Mouse (Mus musculus): ENCODE results near the gene Ephb2. TPM values are rescaled to one million over a fixed set of nuclear protein-coding genes. Genes with fewer than 3 reads are reported as not detected.

Ephb2 gene
- polyA plus RNA-seq, 1 experiment from 2014 or later: 9.5 TPM

DNA sequence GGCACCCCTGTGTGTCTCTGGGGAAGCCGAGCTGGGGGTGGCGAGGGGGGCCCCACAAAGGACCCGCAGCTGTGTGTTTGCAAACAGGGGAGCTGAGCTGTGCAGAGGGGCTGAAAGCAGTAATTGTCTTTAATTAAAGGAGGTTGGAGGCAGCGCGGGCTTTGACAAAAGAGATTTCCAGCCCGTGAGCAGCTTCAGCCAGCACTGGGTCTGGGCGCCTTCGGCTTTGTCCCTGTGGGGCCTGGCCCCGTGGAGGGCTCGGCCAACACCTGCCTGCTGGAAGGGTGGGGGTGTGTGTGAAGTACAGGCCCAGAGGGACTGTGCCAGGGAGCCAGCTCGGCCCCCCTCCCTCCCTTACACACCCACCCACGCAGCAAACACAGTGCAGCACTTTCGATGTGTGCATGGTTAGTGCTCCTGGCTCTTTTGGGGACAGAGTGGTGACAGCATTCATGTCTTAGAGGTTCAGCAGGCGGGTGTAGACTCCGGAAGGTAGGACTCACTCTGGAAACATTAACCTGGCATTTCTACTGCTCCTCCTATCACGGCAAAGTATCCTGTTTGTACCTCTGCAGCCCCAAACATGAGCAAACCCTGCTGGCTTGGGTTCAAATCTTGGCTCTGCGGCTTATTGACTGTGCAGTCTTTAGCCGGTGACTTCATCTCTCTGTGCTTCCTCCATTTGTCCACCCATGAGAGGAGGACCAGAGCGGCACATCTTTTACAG, 85.8 kb downstream of the Ephb2 start:
- peaks cover 98% of the 10 kb centered on the region for H3K4me1 ChIP-seq
- peak overlapping the region; percentile 91 for H3K27ac ChIP-seq
- WGBS: 6% methylated on average over 19 of the region's 19 CpGs
- H3K4me3 ChIP-seq: peak overlapping the region; percentile 34
- H3K36me3 ChIP-seq (replicated peaks): peaks cover 4% of the 10 kb centered on the region; the same call in 1 of the 2 replicates
- peaks cover 93% of the 10 kb centered on the region for H3K27me3 ChIP-seq (ENCODE audit: poor library complexity, severe bottlenecking)
- no peaks in the 10 kb centered on the region for H3K9me3 ChIP-seq
- peak; percentile 57 for DNase-seq (ENCODE audit: extremely low spot score, low spot score)

DNA sequence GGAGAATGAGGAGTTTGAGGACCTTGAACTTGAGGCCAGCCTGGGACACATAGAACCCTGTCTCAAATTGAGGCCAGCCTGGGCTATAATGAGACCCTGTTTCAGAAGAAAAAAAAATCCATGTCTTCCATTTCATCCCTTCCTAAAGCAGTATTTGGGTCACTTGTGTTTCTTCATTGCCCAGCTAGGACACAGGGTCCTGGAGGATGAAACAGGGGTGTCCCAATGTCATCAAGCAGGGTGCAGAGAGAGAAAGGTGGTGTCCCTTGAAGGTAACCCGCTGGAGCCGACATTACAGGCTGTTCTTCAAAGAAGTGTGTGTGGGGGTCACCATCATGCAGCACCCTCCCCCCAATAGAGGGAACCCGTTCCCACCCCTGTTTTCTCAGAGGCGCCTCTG, 86.4 kb downstream of the Ephb2 start:
- H3K27ac ChIP-seq: peak overlapping the region; percentile 91
- H3K36me3 ChIP-seq (replicated peaks): peaks cover 4% of the 10 kb centered on the region; the same call in 1 of the 2 replicates
- H3K9me3 ChIP-seq: no peaks in the 10 kb centered on the region
- H3K4me3 ChIP-seq: peak overlapping the region; percentile 34
- 12% methylated on average over 4 of the region's 4 CpGs for WGBS
- peaks cover 89% of the 10 kb centered on the region for H3K27me3 ChIP-seq (ENCODE audit: poor library complexity, severe bottlenecking)
- DNase-seq (ENCODE audit: extremely low spot score, low spot score): no peak
- H3K4me1 ChIP-seq: peaks cover 98% of the 10 kb centered on the region

DNA sequence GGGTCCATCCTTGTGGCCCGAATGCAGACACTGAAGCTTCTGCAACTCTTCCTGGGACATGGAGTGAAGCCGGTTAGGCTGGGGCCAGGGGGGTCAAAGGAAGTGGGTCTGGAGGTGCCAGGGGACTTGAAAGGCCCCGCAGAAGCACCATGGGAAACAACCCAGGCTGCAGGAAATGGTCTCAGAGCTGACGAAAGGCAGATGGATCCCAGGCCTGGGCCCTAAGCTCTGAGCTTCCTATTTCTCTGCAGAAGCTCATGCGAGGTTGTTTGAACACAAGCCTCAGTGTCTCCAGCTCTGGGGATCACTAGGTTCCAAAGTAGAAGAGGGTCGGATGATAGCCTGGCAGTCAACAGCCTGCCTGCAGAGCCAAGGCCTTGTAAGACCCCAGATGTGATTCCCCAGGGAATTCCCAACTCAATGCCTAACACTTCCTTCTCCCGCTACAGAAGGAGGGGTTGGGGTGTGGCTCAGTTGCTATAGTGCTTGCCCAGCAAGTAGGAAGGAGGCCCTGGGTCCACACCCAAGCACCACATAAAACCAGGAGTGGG, 86.9 kb downstream of the Ephb2 start:
- H3K9me3 ChIP-seq: no peaks in the 10 kb centered on the region
- H3K27ac ChIP-seq: peak overlapping the region; percentile 91
- H3K36me3 ChIP-seq (replicated peaks): peaks cover 7% of the 10 kb centered on the region; the same call in 1 of the 2 replicates
- no peak for DNase-seq (ENCODE audit: extremely low spot score, low spot score)
- H3K4me1 ChIP-seq: peaks cover 98% of the 10 kb centered on the region
- no peak overlapping the region for H3K4me3 ChIP-seq
- 35% methylated on average over 7 of the region's 7 CpGs for WGBS
- H3K27me3 ChIP-seq (ENCODE audit: poor library complexity, severe bottlenecking): peaks cover 88% of the 10 kb centered on the region

DNA sequence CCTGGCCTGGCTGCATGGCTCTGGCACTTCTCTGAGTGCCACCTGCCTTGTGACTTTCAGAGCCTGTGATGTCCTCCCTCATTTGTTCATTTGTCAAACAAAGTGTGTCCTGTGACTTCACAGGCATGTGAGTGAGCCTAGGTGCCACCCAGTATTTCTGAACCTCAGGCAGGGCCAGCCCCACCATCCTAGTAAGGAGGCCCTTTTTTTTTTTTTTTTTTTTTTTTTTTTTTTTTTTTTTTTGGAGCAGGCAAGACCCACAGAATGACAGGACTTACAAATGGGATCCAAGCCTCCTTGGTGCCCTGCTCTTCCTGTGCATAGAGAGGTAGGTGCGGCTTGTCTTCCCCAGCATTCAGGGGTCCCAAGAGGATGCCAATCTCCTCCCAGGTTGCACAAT, 89.3 kb downstream of the Ephb2 start:
- 64% methylated on average over 1 of the region's 1 CpGs for WGBS
- H3K27ac ChIP-seq: no peak overlapping the region
- DNase-seq (ENCODE audit: extremely low spot score, low spot score): no peak
- H3K4me3 ChIP-seq: no peak overlapping the region
- no peaks in the 10 kb centered on the region for H3K9me3 ChIP-seq
- peaks cover 98% of the 10 kb centered on the region for H3K4me1 ChIP-seq
- H3K27me3 ChIP-seq (ENCODE audit: poor library complexity, severe bottlenecking): peaks cover 69% of the 10 kb centered on the region
- H3K36me3 ChIP-seq (replicated peaks): 0 out of 2 replicates have a peak, but pooled peaks cover 3% of the 10 kb centered on the region

DNA sequence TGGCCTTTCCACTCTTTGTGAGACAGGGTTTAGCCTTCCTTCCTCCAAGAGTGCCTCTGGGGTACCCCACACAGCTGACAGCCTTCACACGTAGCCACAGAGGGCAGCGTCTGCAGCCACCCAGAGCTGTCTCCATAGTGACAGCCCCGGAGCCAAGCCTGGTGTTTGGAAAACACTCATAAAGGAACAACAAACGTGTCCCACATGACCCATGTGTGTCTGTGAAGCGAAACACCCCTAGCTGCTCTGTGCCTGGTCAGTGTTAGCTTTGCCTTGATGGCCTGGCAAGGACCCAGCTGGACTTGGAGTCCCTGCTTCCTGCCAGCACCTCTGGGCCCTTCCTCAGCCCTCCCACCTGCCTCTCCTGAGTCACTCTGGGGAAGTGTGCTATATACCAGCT, 93.1 kb downstream of the Ephb2 start:
- Histone ChIP-seq H3K27ac (peak overlapping the region; percentile 57), H3K36me3 (replicated peaks) (peaks cover 20% of the 10 kb centered on the region), H3K9me3 (no peaks in the 10 kb centered on the region), H3K4me1 (peaks cover 96% of the 10 kb centered on the region), H3K27me3 (ENCODE audit: poor library complexity, severe bottlenecking) (peaks cover 41% of the 10 kb centered on the region), H3K4me3 (no peak overlapping the region)
- DNase-seq (ENCODE audit: extremely low spot score, low spot score): no peak
- WGBS: 42% methylated on average over 5 of the region's 5 CpGs

DNA sequence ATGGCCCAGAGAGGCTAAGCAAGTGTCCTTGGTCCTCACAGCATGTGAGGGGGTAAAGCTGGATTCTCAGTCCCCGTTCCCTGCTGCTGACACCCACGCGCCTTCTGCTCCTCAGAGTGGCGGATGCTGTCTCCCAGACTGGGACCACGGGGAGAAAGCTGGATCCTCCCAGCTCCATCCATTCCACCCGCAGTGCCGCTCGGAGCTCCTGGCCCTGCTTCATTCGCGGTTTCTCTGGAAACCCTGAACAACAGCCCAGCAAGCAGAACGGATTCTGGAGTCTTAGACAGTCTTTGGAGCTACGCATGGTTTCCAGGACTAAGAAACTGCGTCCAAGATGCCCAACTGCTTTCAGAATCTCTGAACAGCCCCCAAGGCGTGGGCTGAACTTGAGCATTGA, 93.9 kb downstream of the Ephb2 start:
- 73% methylated on average over 14 of the region's 14 CpGs for WGBS
- H3K4me1 ChIP-seq: peaks cover 96% of the 10 kb centered on the region
- H3K9me3 ChIP-seq: no peaks in the 10 kb centered on the region
- peak overlapping the region; percentile 57; the same call in 1 of the 2 replicates for H3K27ac ChIP-seq
- peaks cover 32% of the 10 kb centered on the region for H3K27me3 ChIP-seq (ENCODE audit: poor library complexity, severe bottlenecking)
- peaks cover 20% of the 10 kb centered on the region for H3K36me3 ChIP-seq (replicated peaks)
- no peak for DNase-seq (ENCODE audit: extremely low spot score, low spot score)
- H3K4me3 ChIP-seq: no peak overlapping the region

DNA sequence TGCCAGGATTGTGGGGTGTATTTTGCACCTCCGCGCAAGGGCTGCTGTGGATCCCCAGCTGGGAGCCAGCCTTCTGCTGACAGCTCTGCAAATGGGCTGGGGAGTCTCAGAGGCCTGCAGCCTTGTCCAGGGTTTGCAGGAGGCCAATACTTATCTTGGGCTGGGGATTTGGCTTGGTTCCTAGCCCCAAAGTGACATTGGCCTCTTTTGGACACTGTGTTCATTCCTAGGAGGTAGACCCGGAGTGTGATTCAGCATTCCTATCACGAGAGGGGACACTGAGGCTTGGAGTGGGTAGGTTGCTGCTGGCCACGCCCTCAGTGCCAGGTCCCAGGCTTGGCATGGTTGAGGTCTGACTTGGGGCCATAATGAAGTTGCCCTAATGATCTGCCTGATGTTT, 94.8 kb downstream of the Ephb2 start:
- WGBS: 91% methylated on average over 5 of the region's 5 CpGs
- DNase-seq (ENCODE audit: extremely low spot score, low spot score): no peak
- H3K4me1 ChIP-seq: peaks cover 96% of the 10 kb centered on the region

DNA sequence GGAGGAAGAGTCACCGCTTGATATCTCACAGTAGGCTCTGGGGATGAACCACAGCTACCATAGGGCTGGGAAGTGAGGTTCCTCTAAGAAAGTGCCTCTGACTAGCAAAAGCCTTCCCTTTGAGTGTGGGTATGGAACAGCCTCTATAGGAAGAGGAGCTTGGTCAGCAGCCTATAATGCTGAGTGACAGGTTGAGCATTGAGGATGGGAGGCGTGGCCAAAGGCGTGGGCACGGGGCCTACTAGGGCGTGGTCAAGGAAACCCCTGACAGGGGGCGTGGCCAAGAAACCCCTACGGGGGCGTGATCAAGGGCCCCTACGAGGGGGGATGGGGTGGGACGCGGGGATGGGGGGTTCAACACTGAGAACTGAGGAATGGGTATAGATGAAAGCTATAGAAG, 96.6 kb downstream of the Ephb2 start:
- peak; percentile 66 for DNase-seq (ENCODE audit: extremely low spot score, low spot score)
- Histone ChIP-seq H3K4me3 (peak overlapping the region; percentile 16; the same call in 1 of the 2 replicates), H3K4me1 (peaks cover 96% of the 10 kb centered on the region), H3K27ac (peak overlapping the region; percentile 12), H3K36me3 (replicated peaks) (peaks cover 23% of the 10 kb centered on the region), H3K9me3 (no peaks in the 10 kb centered on the region), H3K27me3 (ENCODE audit: poor library complexity, severe bottlenecking) (peaks cover 18% of the 10 kb centered on the region)
- WGBS: 16% methylated on average over 11 of the region's 11 CpGs

More for the DNA sequence above, 94.8 kb downstream of the Ephb2 start:
- H3K36me3 ChIP-seq (replicated peaks): peaks cover 20% of the 10 kb centered on the region
- no peaks in the 10 kb centered on the region for H3K9me3 ChIP-seq
- H3K27me3 ChIP-seq (ENCODE audit: poor library complexity, severe bottlenecking): peaks cover 26% of the 10 kb centered on the region
- 0 out of 2 replicates have a peak overlapping the region, but pooled peaks have one; percentile 15 for H3K27ac ChIP-seq
- H3K4me3 ChIP-seq: no peak overlapping the region

DNA sequence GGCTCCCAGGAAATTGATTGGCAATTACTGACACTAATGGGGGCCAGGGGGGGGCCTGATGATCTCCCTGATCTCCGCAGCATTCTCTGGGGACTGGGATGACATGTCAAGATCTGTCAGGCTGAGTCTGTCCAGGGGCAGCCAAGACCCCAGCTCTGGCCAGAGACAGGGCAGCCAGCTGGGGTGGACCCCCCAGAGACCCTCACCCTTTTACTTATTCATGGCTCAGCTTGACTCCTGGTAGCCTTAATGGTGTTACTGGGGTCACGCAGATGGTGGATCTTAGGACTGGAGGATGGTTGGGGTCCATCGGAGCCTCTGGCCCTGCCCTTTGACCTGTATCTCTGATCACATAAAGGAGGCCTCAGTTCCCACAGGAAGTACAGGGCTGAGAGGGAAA, 97.5 kb downstream of the Ephb2 start:
- no peaks in the 10 kb centered on the region for H3K9me3 ChIP-seq
- peaks cover 20% of the 10 kb centered on the region for H3K36me3 ChIP-seq (replicated peaks)
- no peak overlapping the region for H3K4me3 ChIP-seq
- peaks cover 96% of the 10 kb centered on the region for H3K4me1 ChIP-seq
- DNase-seq (ENCODE audit: extremely low spot score, low spot score): no peak
- H3K27me3 ChIP-seq (ENCODE audit: poor library complexity, severe bottlenecking): peaks cover 13% of the 10 kb centered on the region
- H3K27ac ChIP-seq: peak overlapping the region; percentile 12
- 30% methylated on average over 3 of the region's 3 CpGs for whole genome bisulfite sequencing

DNA sequence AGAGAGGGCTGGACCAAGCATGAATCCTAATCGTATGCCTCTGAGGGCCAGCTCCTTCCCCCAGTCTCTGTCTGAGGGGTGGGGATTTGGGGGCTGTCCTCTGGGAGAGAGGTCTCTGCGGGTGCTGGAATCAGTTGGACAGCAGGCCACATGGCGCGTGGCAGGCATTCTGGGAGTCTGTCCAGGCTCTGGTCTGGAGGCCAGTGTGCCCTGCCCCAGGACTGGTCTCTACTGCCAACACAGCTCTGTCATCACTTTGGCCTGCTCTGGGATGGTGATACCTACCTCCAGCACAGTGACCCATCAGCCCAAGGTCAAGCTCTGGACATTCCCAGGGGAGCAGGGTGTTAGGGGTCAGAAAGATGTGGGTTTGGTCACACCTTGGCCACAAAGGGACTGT, 99.9 kb downstream of the Ephb2 start:
- Histone ChIP-seq H3K27ac (peak overlapping the region; percentile 32; the same call in 1 of the 2 replicates), H3K36me3 (replicated peaks) (peaks cover 14% of the 10 kb centered on the region), H3K4me1 (peaks cover 97% of the 10 kb centered on the region), H3K9me3 (no peaks in the 10 kb centered on the region), H3K27me3 (ENCODE audit: poor library complexity, severe bottlenecking) (peaks cover 8% of the 10 kb centered on the region), H3K4me3 (no peak overlapping the region)
- DNase-seq (ENCODE audit: extremely low spot score, low spot score): no peak
- WGBS: 77% methylated on average over 4 of the region's 4 CpGs

DNA sequence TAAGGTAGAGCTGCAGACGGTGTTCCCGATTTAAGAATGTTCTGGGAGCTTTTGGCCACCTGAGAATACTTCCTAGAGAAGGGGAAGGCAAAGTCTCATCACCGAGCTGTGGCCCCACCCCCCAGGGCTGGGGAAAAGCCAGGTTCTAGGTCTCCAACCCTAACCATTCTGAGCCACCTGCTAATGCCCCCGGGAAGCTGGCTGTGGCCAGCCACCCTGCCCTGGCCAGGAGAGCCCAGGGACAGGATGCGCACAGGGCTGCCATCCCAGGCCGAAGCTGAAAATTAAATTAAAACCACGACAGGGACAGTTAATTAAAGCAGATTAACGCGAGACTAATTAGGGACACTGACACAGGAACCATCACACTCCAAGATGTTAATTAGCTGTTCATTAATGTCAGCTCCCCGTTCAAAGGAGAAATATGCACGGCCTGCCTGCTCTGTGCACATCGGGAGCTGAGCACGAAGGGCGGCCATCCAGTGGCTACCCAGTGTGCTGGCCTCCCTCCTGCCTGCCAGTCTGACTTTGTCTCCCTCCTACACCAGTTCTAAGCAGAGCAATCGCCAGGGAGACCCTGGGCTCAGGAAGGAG, 101.5 kb downstream of the Ephb2 start:
- H3K4me1 ChIP-seq: peaks cover 88% of the 10 kb centered on the region
- DNase-seq (ENCODE audit: extremely low spot score, low spot score): no peak

DNA sequence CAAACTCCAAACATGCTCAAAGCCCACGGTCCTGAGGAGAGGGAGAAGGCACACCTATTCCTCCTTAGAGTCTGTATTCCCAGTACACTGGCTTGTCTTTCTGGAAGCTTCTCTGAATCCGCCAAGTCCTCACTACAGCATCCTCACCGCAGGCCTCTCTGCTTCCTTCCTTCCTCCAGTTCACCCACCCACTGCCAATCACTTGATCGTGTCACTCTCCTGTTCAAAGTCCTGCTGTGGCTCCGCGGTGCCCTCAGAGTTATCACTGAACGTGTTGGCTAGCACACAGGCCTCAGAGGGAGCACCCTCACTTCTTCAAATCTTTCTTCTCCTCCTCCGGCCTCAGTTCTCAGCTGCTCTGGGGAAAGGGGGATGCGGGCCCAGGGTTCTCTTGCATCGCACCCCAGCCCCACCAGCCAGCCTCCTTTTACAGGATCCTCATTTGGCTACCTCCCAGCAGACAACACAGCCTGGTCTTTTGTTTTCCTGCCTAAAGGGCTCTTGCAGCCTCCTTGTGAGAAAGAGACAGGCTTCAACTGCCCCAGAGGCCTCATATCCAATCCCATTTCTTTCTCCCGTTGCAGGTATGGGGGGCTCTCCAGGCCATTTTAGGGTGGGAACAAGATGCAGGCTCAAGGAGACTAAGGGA, 102.4 kb downstream of the Ephb2 start:
- Histone ChIP-seq H3K36me3 (replicated peaks) (peaks cover 25% of the 10 kb centered on the region), H3K27ac (peak overlapping the region; percentile 71), H3K27me3 (ENCODE audit: poor library complexity, severe bottlenecking) (no peaks in the 10 kb centered on the region), H3K9me3 (no peaks in the 10 kb centered on the region), H3K4me3 (no peak overlapping the region; the same call in 1 of the 2 replicates), H3K4me1 (peaks cover 87% of the 10 kb centered on the region)
- DNase-seq (ENCODE audit: extremely low spot score, low spot score): no peak
- 35% methylated on average over 11 of the region's 11 CpGs for WGBS

More for the DNA sequence above, 101.5 kb downstream of the Ephb2 start:
- H3K27me3 ChIP-seq (ENCODE audit: poor library complexity, severe bottlenecking): no peaks in the 10 kb centered on the region
- H3K9me3 ChIP-seq: no peaks in the 10 kb centered on the region
- peak overlapping the region; percentile 71 for H3K27ac ChIP-seq
- 48% methylated on average over 15 of the region's 15 CpGs for WGBS
- peaks cover 24% of the 10 kb centered on the region for H3K36me3 ChIP-seq (replicated peaks)
- H3K4me3 ChIP-seq: no peak overlapping the region; the same call in 1 of the 2 replicates

Data from forebrain, embryonic 10.5 days (tissue).